Mouse (Mus musculus): ENCODE data around the gene Senp6.

DNA sequence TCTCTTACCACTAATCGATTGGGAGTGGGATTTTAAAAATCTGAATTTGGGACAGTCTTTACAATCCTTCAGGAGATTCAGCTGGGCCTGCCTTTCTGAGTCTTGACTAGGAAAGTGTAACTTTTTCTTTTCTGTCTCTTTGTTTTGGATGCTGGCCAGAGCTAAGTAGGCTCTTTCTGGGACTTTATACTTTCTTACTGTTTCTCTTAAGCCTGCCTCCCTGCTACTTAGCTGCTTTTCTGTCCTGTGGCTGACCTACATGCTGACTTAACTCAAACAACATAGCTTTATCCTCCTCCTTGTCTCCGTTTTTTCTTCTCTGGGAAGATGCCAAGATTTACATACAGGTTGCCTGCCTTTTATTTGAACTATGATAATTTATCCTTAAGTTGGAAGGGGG, 19.0 kb downstream of the Senp6 start:
- TF ChIP-seq CTCF (IDR thresholded peaks at IDR 0.05; ENCODE audit: borderline replicate concordance, insufficient read depth, low read length) (no peak), POLR2A (IDR thresholded peaks at IDR 0.05; ENCODE audit: low read depth, low read length) (no peak)

Data from embryonic fibroblast, embryonic 13.5 days (primary cell).